Mouse (Mus musculus): ENCODE data around the gene Senp6. TPM values are rescaled to one million over a fixed set of nuclear protein-coding genes. Genes with fewer than 3 reads are reported as not detected.

Gene Senp6
- polyA plus RNA-seq, 1 experiment: 128 TPM

- Histone ChIP-seq H3K4me3 (ENCODE audit: low read depth, low read length) (no peak overlapping the region), H3K9ac (ENCODE audit: low read depth, poor library complexity, severe bottlenecking) (no peak overlapping the region), H3K36me3 (ENCODE audit: control insufficient read depth, insufficient read depth, low read length, poor library complexity, severe bottlenecking) (no peaks in the 10 kb centered on the region), H3K27ac (ENCODE audit: insufficient read depth, low read length) (no peak overlapping the region), H3K27me3 (ENCODE audit: control insufficient read depth, insufficient read depth, low read length, poor library complexity, severe bottlenecking) (no peaks in the 10 kb centered on the region), H3K4me1 (ENCODE audit: control insufficient read depth, insufficient read depth, low read length) (no peaks in the 10 kb centered on the region), H3K9me3 (replicated peaks; ENCODE audit: control insufficient read depth, insufficient read depth, low read length, poor library complexity, severe bottlenecking) (no peaks in the 10 kb centered on the region)
- no peak for TF ChIP-seq POLR2A (IDR thresholded peaks at IDR 0.05; ENCODE audit: insufficient read depth, low read length)
- no peak for TF ChIP-seq CTCF (IDR thresholded peaks at IDR 0.05; ENCODE audit: low read depth, low read length)
- TF ChIP-seq EP300 (IDR thresholded peaks at IDR 0.05; ENCODE audit: insufficient read depth, low read depth, low read length): no peak
Observed at GRCm38 (mm10) chr9:80155277-80155676, 88.6 kb downstream of the Senp6 start.

DNA sequence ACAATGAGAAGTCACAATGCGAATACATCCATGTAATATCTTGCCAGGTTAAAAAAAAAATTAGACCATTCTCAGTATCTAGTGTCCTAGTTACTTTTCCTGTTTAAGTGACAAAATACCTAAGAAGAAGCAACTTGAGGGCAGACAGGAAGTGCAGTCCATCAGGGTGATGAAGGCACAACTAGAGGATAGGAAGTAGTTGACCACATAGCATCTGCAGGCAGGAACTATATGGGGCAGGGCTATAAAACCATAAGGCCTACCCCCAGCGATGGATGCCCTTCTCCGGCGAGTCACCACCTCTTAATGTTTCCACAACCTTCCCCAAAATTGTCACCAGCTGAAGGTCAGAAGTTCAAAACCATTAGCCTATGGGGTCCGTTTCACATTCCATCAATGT lies 90.1 kb downstream of the Senp6 start:
- no peak for TF ChIP-seq CTCF (IDR thresholded peaks at IDR 0.05; ENCODE audit: low read depth, low read length)
- H3K27me3 ChIP-seq (ENCODE audit: control insufficient read depth, insufficient read depth, low read length, poor library complexity, severe bottlenecking): no peaks in the 10 kb centered on the region
- H3K9me3 ChIP-seq (replicated peaks; ENCODE audit: control insufficient read depth, insufficient read depth, low read length, poor library complexity, severe bottlenecking): no peaks in the 10 kb centered on the region
- H3K27ac ChIP-seq (ENCODE audit: insufficient read depth, low read length): no peak overlapping the region
- no peaks in the 10 kb centered on the region for H3K36me3 ChIP-seq (ENCODE audit: control insufficient read depth, insufficient read depth, low read length, poor library complexity, severe bottlenecking)
- no peak overlapping the region for H3K9ac ChIP-seq (ENCODE audit: low read depth, poor library complexity, severe bottlenecking)
- no peaks in the 10 kb centered on the region for H3K4me1 ChIP-seq (ENCODE audit: control insufficient read depth, insufficient read depth, low read length)
- no peak overlapping the region for H3K4me3 ChIP-seq (ENCODE audit: low read depth, low read length)

GRCm38 (mm10) chr9:80157840-80158465 lies 91.2 kb downstream of the Senp6 start:
- no peak overlapping the region for H3K4me3 ChIP-seq (ENCODE audit: low read depth, low read length)
- H3K27ac ChIP-seq (ENCODE audit: insufficient read depth, low read length): no peak overlapping the region
- H3K4me1 ChIP-seq (ENCODE audit: control insufficient read depth, insufficient read depth, low read length): no peaks in the 10 kb centered on the region
- no peaks in the 10 kb centered on the region for H3K27me3 ChIP-seq (ENCODE audit: control insufficient read depth, insufficient read depth, low read length, poor library complexity, severe bottlenecking)
- no peak for TF ChIP-seq POLR2A (IDR thresholded peaks at IDR 0.05; ENCODE audit: insufficient read depth, low read length)
- TF ChIP-seq EP300 (IDR thresholded peaks at IDR 0.05; ENCODE audit: insufficient read depth, low read depth, low read length): no peak
- TF ChIP-seq CTCF (IDR thresholded peaks at IDR 0.05; ENCODE audit: low read depth, low read length): no peak
- no peaks in the 10 kb centered on the region for H3K9me3 ChIP-seq (replicated peaks; ENCODE audit: control insufficient read depth, insufficient read depth, low read length, poor library complexity, severe bottlenecking)
- H3K36me3 ChIP-seq (ENCODE audit: control insufficient read depth, insufficient read depth, low read length, poor library complexity, severe bottlenecking): no peaks in the 10 kb centered on the region
- no peak overlapping the region for H3K9ac ChIP-seq (ENCODE audit: low read depth, poor library complexity, severe bottlenecking)

GRCm38 (mm10) chr9:80158937-80159336 lies 92.2 kb downstream of the Senp6 start:
- no peak overlapping the region for H3K9ac ChIP-seq (ENCODE audit: low read depth, poor library complexity, severe bottlenecking)
- no peak overlapping the region for H3K4me3 ChIP-seq (ENCODE audit: low read depth, low read length)
- H3K27me3 ChIP-seq (ENCODE audit: control insufficient read depth, insufficient read depth, low read length, poor library complexity, severe bottlenecking): no peaks in the 10 kb centered on the region
- no peaks in the 10 kb centered on the region for H3K36me3 ChIP-seq (ENCODE audit: control insufficient read depth, insufficient read depth, low read length, poor library complexity, severe bottlenecking)
- no peaks in the 10 kb centered on the region for H3K9me3 ChIP-seq (replicated peaks; ENCODE audit: control insufficient read depth, insufficient read depth, low read length, poor library complexity, severe bottlenecking)
- H3K4me1 ChIP-seq (ENCODE audit: control insufficient read depth, insufficient read depth, low read length): no peaks in the 10 kb centered on the region
- no peak overlapping the region for H3K27ac ChIP-seq (ENCODE audit: insufficient read depth, low read length)
- no peak for TF ChIP-seq POLR2A (IDR thresholded peaks at IDR 0.05; ENCODE audit: insufficient read depth, low read length)
- TF ChIP-seq CTCF (IDR thresholded peaks at IDR 0.05; ENCODE audit: low read depth, low read length): no peak
- TF ChIP-seq EP300 (IDR thresholded peaks at IDR 0.05; ENCODE audit: insufficient read depth, low read depth, low read length): no peak

GRCm38 (mm10) chr9:80161451-80161850 lies 94.7 kb downstream of the Senp6 start:
- Histone ChIP-seq H3K27me3 (ENCODE audit: control insufficient read depth, insufficient read depth, low read length, poor library complexity, severe bottlenecking) (0 out of 2 replicates have a peak, but pooled peaks cover 1% of the 10 kb centered on the region), H3K9ac (ENCODE audit: low read depth, poor library complexity, severe bottlenecking) (no peak overlapping the region), H3K4me1 (ENCODE audit: control insufficient read depth, insufficient read depth, low read length) (no peaks in the 10 kb centered on the region), H3K27ac (ENCODE audit: insufficient read depth, low read length) (no peak overlapping the region), H3K9me3 (replicated peaks; ENCODE audit: control insufficient read depth, insufficient read depth, low read length, poor library complexity, severe bottlenecking) (no peaks in the 10 kb centered on the region), H3K36me3 (ENCODE audit: control insufficient read depth, insufficient read depth, low read length, poor library complexity, severe bottlenecking) (no peaks in the 10 kb centered on the region), H3K4me3 (ENCODE audit: low read depth, low read length) (no peak overlapping the region)
- no peak for TF ChIP-seq EP300 (IDR thresholded peaks at IDR 0.05; ENCODE audit: insufficient read depth, low read depth, low read length)
- no peak for TF ChIP-seq CTCF (IDR thresholded peaks at IDR 0.05; ENCODE audit: low read depth, low read length)
- no peak for TF ChIP-seq POLR2A (IDR thresholded peaks at IDR 0.05; ENCODE audit: insufficient read depth, low read length)

DNA sequence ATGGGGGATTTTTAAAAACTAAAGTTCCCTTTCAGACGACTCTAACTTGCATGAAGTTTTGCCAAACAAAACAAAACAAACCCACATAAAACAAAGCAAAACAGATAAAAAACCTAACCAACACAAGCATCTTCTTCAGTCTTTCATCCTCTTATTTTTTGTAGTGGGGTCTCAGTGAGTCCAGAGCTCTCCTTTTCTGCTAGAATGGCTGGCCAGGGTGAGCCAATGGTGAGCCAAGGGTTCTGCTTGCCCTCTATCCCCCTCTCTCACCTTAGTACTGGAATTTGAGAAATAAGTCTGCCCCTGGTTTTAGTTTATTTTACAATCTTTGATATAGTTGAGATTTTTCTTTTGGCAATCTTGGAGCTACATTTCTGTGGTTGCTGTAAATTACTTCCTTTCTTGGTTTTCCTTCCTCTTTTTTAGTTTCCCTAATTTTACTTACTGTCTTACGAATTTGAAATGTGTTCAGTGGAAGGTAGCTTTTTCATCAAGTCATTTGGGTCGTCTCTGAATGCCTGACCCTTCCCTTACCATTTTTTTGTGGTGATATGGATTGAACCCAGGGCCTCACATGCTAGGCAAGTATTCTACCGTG lies 96.5 kb downstream of the Senp6 start:
- TF ChIP-seq EP300 (IDR thresholded peaks at IDR 0.05; ENCODE audit: insufficient read depth, low read depth, low read length) (no peak), CTCF (IDR thresholded peaks at IDR 0.05; ENCODE audit: low read depth, low read length) (no peak), POLR2A (IDR thresholded peaks at IDR 0.05; ENCODE audit: insufficient read depth, low read length) (no peak)
- Histone ChIP-seq H3K36me3 (ENCODE audit: control insufficient read depth, insufficient read depth, low read length, poor library complexity, severe bottlenecking) (no peaks in the 10 kb centered on the region), H3K9me3 (replicated peaks; ENCODE audit: control insufficient read depth, insufficient read depth, low read length, poor library complexity, severe bottlenecking) (no peaks in the 10 kb centered on the region), H3K27ac (ENCODE audit: insufficient read depth, low read length) (no peak overlapping the region), H3K27me3 (ENCODE audit: control insufficient read depth, insufficient read depth, low read length, poor library complexity, severe bottlenecking) (0 out of 2 replicates have a peak, but pooled peaks cover 1% of the 10 kb centered on the region), H3K4me1 (ENCODE audit: control insufficient read depth, insufficient read depth, low read length) (no peaks in the 10 kb centered on the region), H3K9ac (ENCODE audit: low read depth, poor library complexity, severe bottlenecking) (no peak overlapping the region), H3K4me3 (ENCODE audit: low read depth, low read length) (no peak overlapping the region)
